Mouse (Mus musculus): ENCODE data around the gene Fbxl7. TPM values are rescaled to one million over a fixed set of nuclear protein-coding genes. Genes with fewer than 3 reads are reported as not detected.

Fbxl7 gene
- polyA plus RNA-seq, 1 experiment: 0.87 TPM

DNA sequence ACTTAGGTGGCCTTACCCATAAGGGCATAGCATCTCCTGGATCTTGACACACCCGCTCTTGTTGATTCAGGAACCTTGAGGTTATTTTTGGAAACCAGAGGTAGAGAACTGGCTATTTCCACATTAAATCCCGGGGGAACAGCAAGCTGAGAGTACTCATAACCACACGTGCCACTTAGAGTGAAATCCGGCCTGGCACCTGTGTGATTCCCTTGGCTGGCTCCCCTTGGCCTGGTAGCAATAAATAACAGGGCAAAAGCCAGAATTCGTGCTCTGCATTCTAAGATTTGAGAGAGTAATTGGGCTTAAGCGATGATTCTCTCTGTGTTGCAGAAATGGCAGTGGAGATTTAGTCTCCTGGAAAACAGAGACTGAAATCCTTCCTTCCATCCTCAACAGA lies 53.2 kb downstream of the Fbxl7 start:
- TF ChIP-seq POLR2A (IDR thresholded peaks at IDR 0.05; ENCODE audit: borderline replicate concordance, control insufficient read depth, low read depth, low read length) (no peak), CTCF (IDR thresholded peaks at IDR 0.05; ENCODE audit: control insufficient read depth, insufficient read depth, low read length) (no peak)
- WGBS: 72% methylated on average over 6 of the region's 6 CpGs
- Histone ChIP-seq H3K27ac (ENCODE audit: control insufficient read depth, insufficient read depth, low read depth, low read length, poor library complexity) (no peak overlapping the region), H3K4me3 (replicated peaks; ENCODE audit: control insufficient read depth, low read depth, low read length) (no peak overlapping the region), H3K4me1 (ENCODE audit: control insufficient read depth, insufficient read depth, low read length) (no peaks in the 10 kb centered on the region)

DNA sequence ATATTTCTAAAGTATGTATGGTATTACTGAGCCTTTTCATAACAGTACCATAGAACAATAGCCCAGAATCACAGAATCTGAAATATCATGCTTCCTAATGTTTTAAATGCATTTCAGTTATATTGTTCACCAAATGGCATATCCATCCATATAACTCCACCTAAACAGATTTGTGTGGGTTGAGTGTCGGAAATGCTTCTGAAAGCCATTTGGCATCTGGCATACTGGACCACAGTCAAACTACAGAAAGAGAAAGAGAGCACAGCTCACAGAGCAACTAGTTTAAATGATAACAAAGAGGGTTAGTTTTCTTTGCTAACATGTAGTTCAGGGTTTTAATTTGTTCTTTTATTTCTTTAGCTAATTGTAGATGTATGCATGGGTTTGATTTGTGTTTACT lies 57.0 kb downstream of the Fbxl7 start:
- no peak overlapping the region for H3K27ac ChIP-seq (ENCODE audit: control insufficient read depth, insufficient read depth, low read depth, low read length, poor library complexity)
- H3K4me3 ChIP-seq (replicated peaks; ENCODE audit: control insufficient read depth, low read depth, low read length): no peak overlapping the region
- H3K4me1 ChIP-seq (ENCODE audit: control insufficient read depth, insufficient read depth, low read length): no peaks in the 10 kb centered on the region
- 92% methylated on average over 1 of the region's 1 CpGs for WGBS
- TF ChIP-seq CTCF (IDR thresholded peaks at IDR 0.05; ENCODE audit: control insufficient read depth, insufficient read depth, low read length) (no peak), POLR2A (IDR thresholded peaks at IDR 0.05; ENCODE audit: borderline replicate concordance, control insufficient read depth, low read depth, low read length) (no peak)

DNA sequence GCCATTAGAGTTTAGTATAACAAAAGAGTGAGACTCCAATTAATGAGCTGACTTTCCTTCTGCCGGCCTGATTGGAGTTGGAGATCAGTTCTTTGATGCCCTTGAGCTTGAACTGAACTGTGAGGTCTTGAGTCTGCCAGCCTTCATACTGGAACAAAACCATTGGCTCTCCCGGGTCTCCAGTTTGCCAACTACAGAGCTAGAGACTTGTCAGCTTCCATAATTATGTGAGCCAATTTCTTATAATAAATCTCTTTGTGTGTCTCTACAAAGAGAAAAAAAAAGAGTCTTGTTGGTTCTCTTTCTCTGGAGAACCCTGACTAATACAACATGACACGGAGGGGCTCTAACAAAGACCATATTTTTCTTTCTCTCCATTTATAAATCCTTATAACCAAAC lies 58.2 kb downstream of the Fbxl7 start:
- Histone ChIP-seq H3K27ac (ENCODE audit: control insufficient read depth, insufficient read depth, low read depth, low read length, poor library complexity) (no peak overlapping the region), H3K4me1 (ENCODE audit: control insufficient read depth, insufficient read depth, low read length) (no peaks in the 10 kb centered on the region), H3K4me3 (replicated peaks; ENCODE audit: control insufficient read depth, low read depth, low read length) (no peak overlapping the region)
- 61% methylated on average over 3 of the region's 3 CpGs for WGBS
- TF ChIP-seq CTCF (IDR thresholded peaks at IDR 0.05; ENCODE audit: control insufficient read depth, insufficient read depth, low read length) (no peak), POLR2A (IDR thresholded peaks at IDR 0.05; ENCODE audit: borderline replicate concordance, control insufficient read depth, low read depth, low read length) (no peak)

DNA sequence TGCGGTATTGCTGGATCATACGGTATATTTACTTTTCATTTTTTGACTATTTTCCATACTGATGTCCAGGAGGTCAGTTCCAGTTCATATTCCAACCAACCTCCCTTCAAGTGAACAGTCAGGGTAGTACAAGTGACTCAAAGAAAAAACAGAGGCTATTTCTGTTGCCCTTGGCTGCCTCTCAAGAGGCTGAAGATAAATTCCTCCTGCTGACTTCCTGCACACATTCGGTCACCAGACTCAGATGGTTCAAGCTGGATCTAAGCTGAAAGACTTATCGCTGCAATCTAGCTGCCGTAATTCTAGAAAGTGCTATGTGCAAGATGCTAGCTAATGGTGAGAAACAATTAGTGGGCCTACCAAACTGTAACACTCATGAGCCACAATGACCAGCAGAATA lies 61.0 kb downstream of the Fbxl7 start:
- Histone ChIP-seq H3K4me3 (replicated peaks; ENCODE audit: control insufficient read depth, low read depth, low read length) (no peak overlapping the region), H3K27ac (ENCODE audit: control insufficient read depth, insufficient read depth, low read depth, low read length, poor library complexity) (no peak overlapping the region), H3K4me1 (ENCODE audit: control insufficient read depth, insufficient read depth, low read length) (no peaks in the 10 kb centered on the region)
- TF ChIP-seq CTCF (IDR thresholded peaks at IDR 0.05; ENCODE audit: control insufficient read depth, insufficient read depth, low read length): no peak
- no peak for TF ChIP-seq POLR2A (IDR thresholded peaks at IDR 0.05; ENCODE audit: borderline replicate concordance, control insufficient read depth, low read depth, low read length)
- 82% methylated on average over 5 of the region's 5 CpGs for WGBS

DNA sequence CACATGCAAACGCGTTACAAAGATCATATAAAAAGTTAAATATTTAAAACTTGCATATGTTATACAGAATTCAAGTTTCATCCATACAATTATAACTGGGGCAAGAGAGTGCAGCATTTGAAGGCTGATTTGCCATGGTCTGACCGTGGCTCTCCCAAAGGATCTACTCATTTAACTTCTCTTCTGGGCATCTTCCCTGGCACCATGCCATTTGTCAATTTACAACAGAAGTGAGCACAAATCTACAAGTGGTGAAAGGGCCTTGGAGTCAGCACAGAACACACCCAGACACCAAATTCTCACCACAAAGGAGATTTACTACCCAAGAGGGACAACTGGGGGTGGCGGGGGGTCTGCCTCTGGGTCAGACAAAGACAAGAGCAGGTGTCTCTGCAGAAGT lies 64.2 kb downstream of the Fbxl7 start:
- no peaks in the 10 kb centered on the region for H3K4me1 ChIP-seq (ENCODE audit: control insufficient read depth, insufficient read depth, low read length)
- H3K27ac ChIP-seq (ENCODE audit: control insufficient read depth, insufficient read depth, low read depth, low read length, poor library complexity): no peak overlapping the region
- 74% methylated on average over 4 of the region's 4 CpGs for WGBS
- TF ChIP-seq CTCF (IDR thresholded peaks at IDR 0.05; ENCODE audit: control insufficient read depth, insufficient read depth, low read length): no peak
- TF ChIP-seq POLR2A (IDR thresholded peaks at IDR 0.05; ENCODE audit: borderline replicate concordance, control insufficient read depth, low read depth, low read length): no peak
- no peak overlapping the region for H3K4me3 ChIP-seq (replicated peaks; ENCODE audit: control insufficient read depth, low read depth, low read length)

DNA sequence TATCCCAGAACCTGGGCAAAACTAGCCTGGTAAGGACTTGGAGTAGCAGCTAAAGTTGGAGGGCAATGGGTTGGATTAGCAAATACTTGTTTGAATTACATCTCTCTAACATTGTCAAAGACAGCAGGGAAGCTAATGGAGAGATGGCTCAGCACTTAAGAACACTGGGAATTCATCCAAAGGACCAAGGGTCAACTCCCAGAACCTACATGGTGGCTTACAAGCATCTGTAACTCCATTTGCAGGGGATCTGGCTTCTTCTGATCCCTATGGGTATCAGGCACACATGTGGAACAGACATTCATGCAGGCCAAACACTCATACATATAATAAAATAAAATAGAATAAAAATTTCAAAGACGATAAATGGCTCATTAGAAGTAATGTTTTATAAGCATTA lies 78.4 kb downstream of the Fbxl7 start:
- 84% methylated on average over 1 of the region's 1 CpGs for WGBS

DNA sequence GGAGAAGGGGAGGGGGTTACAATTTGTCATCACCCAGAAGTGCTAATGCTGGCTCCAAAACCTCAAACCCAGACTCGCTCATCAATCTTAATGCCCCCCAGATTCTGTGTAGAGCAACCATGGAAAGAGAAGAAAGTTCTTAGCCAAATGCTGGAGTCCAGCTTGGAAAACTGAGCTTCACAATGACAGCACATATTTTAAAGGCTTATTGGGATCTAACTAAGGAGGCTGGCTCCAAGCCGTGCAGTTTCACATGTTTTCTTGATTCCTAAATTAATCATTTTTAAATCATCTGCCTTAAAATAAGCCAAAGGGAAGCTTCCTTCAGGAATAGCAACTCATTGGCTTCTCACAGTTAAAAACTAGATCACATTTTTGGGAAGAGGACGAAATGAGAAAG lies 82.5 kb downstream of the Fbxl7 start:
- Histone ChIP-seq H3K4me1 (ENCODE audit: control insufficient read depth, insufficient read depth, low read length) (no peaks in the 10 kb centered on the region), H3K4me3 (replicated peaks; ENCODE audit: control insufficient read depth, low read depth, low read length) (no peak overlapping the region), H3K27ac (ENCODE audit: control insufficient read depth, insufficient read depth, low read depth, low read length, poor library complexity) (no peak overlapping the region)
- 76% methylated on average over 3 of the region's 3 CpGs for WGBS
- TF ChIP-seq POLR2A (IDR thresholded peaks at IDR 0.05; ENCODE audit: borderline replicate concordance, control insufficient read depth, low read depth, low read length): no peak
- no peak for TF ChIP-seq CTCF (IDR thresholded peaks at IDR 0.05; ENCODE audit: control insufficient read depth, insufficient read depth, low read length)

More for the DNA sequence above, 78.4 kb downstream of the Fbxl7 start:
- no peaks in the 10 kb centered on the region for H3K4me1 ChIP-seq (ENCODE audit: control insufficient read depth, insufficient read depth, low read length)
- no peak overlapping the region for H3K27ac ChIP-seq (ENCODE audit: control insufficient read depth, insufficient read depth, low read depth, low read length, poor library complexity)
- H3K4me3 ChIP-seq (replicated peaks; ENCODE audit: control insufficient read depth, low read depth, low read length): no peak overlapping the region
- TF ChIP-seq CTCF (IDR thresholded peaks at IDR 0.05; ENCODE audit: control insufficient read depth, insufficient read depth, low read length) (no peak), POLR2A (IDR thresholded peaks at IDR 0.05; ENCODE audit: borderline replicate concordance, control insufficient read depth, low read depth, low read length) (no peak)

DNA sequence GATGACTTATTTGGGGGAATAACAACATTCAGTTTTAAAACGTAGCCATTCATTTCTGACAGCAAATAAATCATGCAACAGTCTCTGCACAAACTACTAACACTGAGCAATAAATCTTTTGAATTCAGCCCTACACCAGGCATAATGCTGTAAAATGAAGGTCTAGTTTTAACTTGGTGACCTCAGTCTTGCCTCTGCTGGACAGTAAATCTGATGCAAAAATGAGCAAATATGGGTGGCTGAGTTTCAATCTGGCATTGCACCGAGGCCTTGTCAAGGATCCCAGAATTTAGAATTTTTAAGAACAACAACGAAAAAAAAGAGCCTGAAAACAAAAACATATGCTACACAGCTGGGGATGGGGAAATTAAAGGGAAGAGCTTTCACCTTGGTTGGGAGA lies 85.8 kb downstream of the Fbxl7 start:
- Histone ChIP-seq H3K4me3 (replicated peaks; ENCODE audit: control insufficient read depth, low read depth, low read length) (no peak overlapping the region), H3K27ac (ENCODE audit: control insufficient read depth, insufficient read depth, low read depth, low read length, poor library complexity) (no peak overlapping the region), H3K4me1 (ENCODE audit: control insufficient read depth, insufficient read depth, low read length) (no peaks in the 10 kb centered on the region)
- 53% methylated on average over 3 of the region's 3 CpGs for WGBS
- no peak for TF ChIP-seq POLR2A (IDR thresholded peaks at IDR 0.05; ENCODE audit: borderline replicate concordance, control insufficient read depth, low read depth, low read length)
- TF ChIP-seq CTCF (IDR thresholded peaks at IDR 0.05; ENCODE audit: control insufficient read depth, insufficient read depth, low read length): no peak

DNA sequence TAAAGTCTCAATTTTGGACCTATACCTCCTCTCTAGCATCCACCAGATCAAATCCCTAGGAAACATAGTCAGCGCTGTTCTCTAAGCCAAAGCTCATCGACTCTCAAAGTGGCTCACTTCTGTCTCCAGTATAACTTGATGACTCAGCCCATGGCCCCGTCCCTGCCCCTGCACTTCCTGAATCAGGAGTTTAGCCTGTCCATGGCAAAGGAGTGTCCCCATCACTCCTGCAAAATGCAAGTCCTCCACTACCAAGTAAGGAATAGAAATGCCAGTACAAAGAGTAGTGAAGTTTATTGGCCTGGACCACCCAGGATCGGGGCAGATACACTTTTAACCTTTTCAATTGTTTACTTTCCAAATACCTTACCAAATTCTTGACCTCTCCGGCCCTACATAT lies 91.3 kb downstream of the Fbxl7 start:
- WGBS: 54% methylated on average over 5 of the region's 5 CpGs
- TF ChIP-seq POLR2A (IDR thresholded peaks at IDR 0.05; ENCODE audit: borderline replicate concordance, control insufficient read depth, low read depth, low read length): no peak
- TF ChIP-seq CTCF (IDR thresholded peaks at IDR 0.05; ENCODE audit: control insufficient read depth, insufficient read depth, low read length): no peak
- Histone ChIP-seq H3K4me3 (replicated peaks; ENCODE audit: control insufficient read depth, low read depth, low read length) (no peak overlapping the region), H3K4me1 (ENCODE audit: control insufficient read depth, insufficient read depth, low read length) (no peaks in the 10 kb centered on the region), H3K27ac (ENCODE audit: control insufficient read depth, insufficient read depth, low read depth, low read length, poor library complexity) (no peak overlapping the region)
